Mouse (Mus musculus) gastrocnemius, postnatal 4 days (tissue): ENCODE data around the gene Cyp2u1. TPM values are rescaled to one million over a fixed set of nuclear protein-coding genes. Genes with fewer than 3 reads are reported as not detected.

Source experiments
- DNase-seq, 2 experiments: peaks; one replicate each; pipeline ENCODE4 v3.0.0; 2021 to 2022; ENCODE audit warnings: low spot score in 2 of 2, mixed read lengths in 2 of 2
- total RNA-seq, 2 experiments: library from RNA; stranded (reverse); gene quantifications; 2 replicates each; pipeline ENCODE4 v1.2.3; 2021

Gene Cyp2u1
- total RNA-seq, 2 experiments from 2014 or later: 3.0 to 3.8 TPM

- no peak for DNase-seq
These were observed 43.5 kb downstream of the Cyp2u1 start for GRCm38 (mm10) chr3:131259392-131259965.

GRCm38 (mm10) chr3:131258921-131259320 is 44.1 kb downstream of the Cyp2u1 start:
- no peak for DNase-seq

- no peak for DNase-seq
These were observed 47.5 kb downstream of the Cyp2u1 start for GRCm38 (mm10) chr3:131255399-131255981.

GRCm38 (mm10) chr3:131254991-131255390 is 48.0 kb downstream of the Cyp2u1 start:
- DNase-seq: no peak

- DNase-seq: no peak
These were observed 51.4 kb downstream of the Cyp2u1 start for GRCm38 (mm10) chr3:131251601-131252000.

- DNase-seq: no peak
These were observed 52.0 kb downstream of the Cyp2u1 start for GRCm38 (mm10) chr3:131250978-131251377.

GRCm38 (mm10) chr3:131250283-131250682 is 52.7 kb downstream of the Cyp2u1 start:
- no peak for DNase-seq

GRCm38 (mm10) chr3:131248444-131248843 is 54.6 kb downstream of the Cyp2u1 start:
- DNase-seq: no peak

GRCm38 (mm10) chr3:131247851-131248250 is 55.2 kb downstream of the Cyp2u1 start:
- DNase-seq: no peak

- no peak for DNase-seq
These were observed 55.6 kb downstream of the Cyp2u1 start for GRCm38 (mm10) chr3:131247447-131247846.

- DNase-seq: no peak
These were observed 56.4 kb downstream of the Cyp2u1 start for GRCm38 (mm10) chr3:131246579-131247046.

- DNase-seq: peak; percentile 41 to 63
These were observed 57.1 kb downstream of the Cyp2u1 start for GRCm38 (mm10) chr3:131245766-131246578.

Other genes starting within 250 kb of the Cyp2u1 start
- 1 to 10 TPM; 1.1 to 2.0 TPM for gene Lef1, start 192.8 kb downstream of the Cyp2u1 start, total RNA-seq
- 100 to 1,000 TPM; 247 to 255 TPM for gene Hadh, start 31.1 kb downstream of the Cyp2u1 start, total RNA-seq
- 10 to 100 TPM in 1 of 2 experiments, 1 to 10 TPM in 1; 8.1 to 10.5 TPM for gene Sgms2, start 188.2 kb upstream of the Cyp2u1 start, total RNA-seq